Mouse (Mus musculus): Measurements from ENCODE around the gene Ryr3. TPM values are rescaled to one million over a fixed set of nuclear protein-coding genes. Genes with fewer than 3 reads are reported as not detected.
"Not testable (repeated sequence)": the region's sequence is repeated elsewhere in the genome, so short reads cannot be mapped to it uniquely, and the experiment has no call there.

Ryr3 gene
- polyA plus RNA-seq, 1 experiment from 2014 or later: 0.85 TPM

GRCm38 (mm10) chr2:113119080-113119479 lies 97.8 kb downstream of the Ryr3 start:
- Histone ChIP-seq H3K4me3 (ENCODE audit: low read depth, low read length) (no peak overlapping the region), H3K4me1 (ENCODE audit: control insufficient read depth, insufficient read depth, low read length) (no peaks in the 10 kb centered on the region), H3K27me3 (ENCODE audit: control insufficient read depth, insufficient read depth, low read length) (no peaks in the 10 kb centered on the region), H3K9me3 (ENCODE audit: control insufficient read depth, low read length) (no peaks in the 10 kb centered on the region), H3K4me2 (ENCODE audit: low read depth) (no peak overlapping the region), H3K36me3 (ENCODE audit: control insufficient read depth, insufficient read depth, low read length) (no peaks in the 10 kb centered on the region), H3K9ac (ENCODE audit: low read length) (no peak overlapping the region), H3K27ac (ENCODE audit: low read depth, low read length) (no peak overlapping the region)
- ATAC-seq (ENCODE audit: insufficient read depth, low FRiP score, low TSS enrichment) (no peak), DNase-seq (ENCODE audit: low spot score) (no peak)
- WGBS: 32% methylated on average over 1 of the region's 1 CpGs

- H3K4me2 ChIP-seq (ENCODE audit: low read depth): no peak overlapping the region
- no peak overlapping the region for H3K4me3 ChIP-seq (ENCODE audit: low read depth, low read length)
- no peak overlapping the region for H3K27ac ChIP-seq (ENCODE audit: low read depth, low read length)
- no peaks in the 10 kb centered on the region for H3K4me1 ChIP-seq (ENCODE audit: control insufficient read depth, insufficient read depth, low read length)
- 91% methylated on average over 2 of the region's 2 CpGs for WGBS
- DNase-seq (ENCODE audit: low spot score) (no peak), ATAC-seq (ENCODE audit: insufficient read depth, low FRiP score, low TSS enrichment) (no peak)
- no peaks in the 10 kb centered on the region for H3K9me3 ChIP-seq (ENCODE audit: control insufficient read depth, low read length)
- no peaks in the 10 kb centered on the region for H3K36me3 ChIP-seq (ENCODE audit: control insufficient read depth, insufficient read depth, low read length)
- H3K9ac ChIP-seq (ENCODE audit: low read length): no peak overlapping the region
- H3K27me3 ChIP-seq (ENCODE audit: control insufficient read depth, insufficient read depth, low read length): no peaks in the 10 kb centered on the region
These were observed 100.1 kb downstream of the Ryr3 start for GRCm38 (mm10) chr2:113116788-113117187.

- no peak for ATAC-seq (ENCODE audit: insufficient read depth, low FRiP score, low TSS enrichment)
These were observed 101.0 kb downstream of the Ryr3 start for GRCm38 (mm10) chr2:113115897-113116283.

GRCm38 (mm10) chr2:113115248-113115896 lies 101.5 kb downstream of the Ryr3 start:
- Histone ChIP-seq H3K9ac (ENCODE audit: low read length) (no peak overlapping the region), H3K36me3 (ENCODE audit: control insufficient read depth, insufficient read depth, low read length) (no peaks in the 10 kb centered on the region), H3K4me2 (ENCODE audit: low read depth) (no peak overlapping the region), H3K4me3 (ENCODE audit: low read depth, low read length) (no peak overlapping the region), H3K27me3 (ENCODE audit: control insufficient read depth, insufficient read depth, low read length) (no peaks in the 10 kb centered on the region), H3K4me1 (ENCODE audit: control insufficient read depth, insufficient read depth, low read length) (no peaks in the 10 kb centered on the region), H3K27ac (ENCODE audit: low read depth, low read length) (no peak overlapping the region), H3K9me3 (ENCODE audit: control insufficient read depth, low read length) (no peaks in the 10 kb centered on the region)
- no peak for ATAC-seq (ENCODE audit: insufficient read depth, low FRiP score, low TSS enrichment)
- 83% methylated on average over 4 of the region's 4 CpGs for WGBS
- DNase-seq (ENCODE audit: low spot score): no peak

More at GRCm38 (mm10) chr2:113115897-113116283, 101.0 kb downstream of the Ryr3 start:
- Histone ChIP-seq H3K4me3 (ENCODE audit: low read depth, low read length) (no peak overlapping the region), H3K27me3 (ENCODE audit: control insufficient read depth, insufficient read depth, low read length) (no peaks in the 10 kb centered on the region), H3K4me2 (ENCODE audit: low read depth) (no peak overlapping the region), H3K36me3 (ENCODE audit: control insufficient read depth, insufficient read depth, low read length) (no peaks in the 10 kb centered on the region), H3K9ac (ENCODE audit: low read length) (no peak overlapping the region), H3K4me1 (ENCODE audit: control insufficient read depth, insufficient read depth, low read length) (no peaks in the 10 kb centered on the region), H3K9me3 (ENCODE audit: control insufficient read depth, low read length) (no peaks in the 10 kb centered on the region), H3K27ac (ENCODE audit: low read depth, low read length) (no peak overlapping the region)
- WGBS: 85% methylated on average over 4 of the region's 4 CpGs
- no peak for DNase-seq (ENCODE audit: low spot score)

GRCm38 (mm10) chr2:113104609-113105008 lies 112.3 kb downstream of the Ryr3 start:
- H3K27me3 ChIP-seq (ENCODE audit: control insufficient read depth, insufficient read depth, low read length): no peaks in the 10 kb centered on the region
- no peak for DNase-seq (ENCODE audit: low spot score)
- no peak for ATAC-seq (ENCODE audit: insufficient read depth, low FRiP score, low TSS enrichment)
- no peak overlapping the region for H3K4me2 ChIP-seq (ENCODE audit: low read depth)
- H3K9me3 ChIP-seq (ENCODE audit: control insufficient read depth, low read length): no peaks in the 10 kb centered on the region
- H3K27ac ChIP-seq (ENCODE audit: low read depth, low read length): no peak overlapping the region
- no peaks in the 10 kb centered on the region for H3K36me3 ChIP-seq (ENCODE audit: control insufficient read depth, insufficient read depth, low read length)
- H3K4me3 ChIP-seq (ENCODE audit: low read depth, low read length): no peak overlapping the region
- H3K4me1 ChIP-seq (ENCODE audit: control insufficient read depth, insufficient read depth, low read length): no peaks in the 10 kb centered on the region
- H3K9ac ChIP-seq (ENCODE audit: low read length): no peak overlapping the region
- 86% methylated on average over 6 of the region's 6 CpGs for WGBS

GRCm38 (mm10) chr2:113095184-113095583 lies 121.7 kb downstream of the Ryr3 start:
- no peak overlapping the region for H3K9ac ChIP-seq (ENCODE audit: low read length)
- no peak overlapping the region for H3K4me3 ChIP-seq (ENCODE audit: low read depth, low read length)
- no peaks in the 10 kb centered on the region for H3K36me3 ChIP-seq (ENCODE audit: control insufficient read depth, insufficient read depth, low read length)
- H3K27me3 ChIP-seq (ENCODE audit: control insufficient read depth, insufficient read depth, low read length): no peaks in the 10 kb centered on the region
- no peak for ATAC-seq (ENCODE audit: insufficient read depth, low FRiP score, low TSS enrichment)
- 77% methylated on average over 4 of the region's 4 CpGs for WGBS
- no peaks in the 10 kb centered on the region for H3K9me3 ChIP-seq (ENCODE audit: control insufficient read depth, low read length)
- no peaks in the 10 kb centered on the region for H3K4me1 ChIP-seq (ENCODE audit: control insufficient read depth, insufficient read depth, low read length)
- no peak for DNase-seq (ENCODE audit: low spot score)
- H3K27ac ChIP-seq (ENCODE audit: low read depth, low read length): no peak overlapping the region
- no peak overlapping the region for H3K4me2 ChIP-seq (ENCODE audit: low read depth)

GRCm38 (mm10) chr2:113094088-113094487 lies 122.8 kb downstream of the Ryr3 start:
- Histone ChIP-seq H3K4me2 (ENCODE audit: low read depth) (no peak overlapping the region), H3K27me3 (ENCODE audit: control insufficient read depth, insufficient read depth, low read length) (no peaks in the 10 kb centered on the region), H3K4me1 (ENCODE audit: control insufficient read depth, insufficient read depth, low read length) (no peaks in the 10 kb centered on the region), H3K4me3 (ENCODE audit: low read depth, low read length) (no peak overlapping the region), H3K9me3 (ENCODE audit: control insufficient read depth, low read length) (no peaks in the 10 kb centered on the region), H3K36me3 (ENCODE audit: control insufficient read depth, insufficient read depth, low read length) (no peaks in the 10 kb centered on the region), H3K27ac (ENCODE audit: low read depth, low read length) (no peak overlapping the region), H3K9ac (ENCODE audit: low read length) (no peak overlapping the region)
- DNase-seq (ENCODE audit: low spot score) (no peak), ATAC-seq (ENCODE audit: insufficient read depth, low FRiP score, low TSS enrichment) (no peak)
- 90% methylated on average over 6 of the region's 6 CpGs for WGBS

- 100% methylated on average over 1 of the region's 1 CpGs for WGBS
- no peak for ATAC-seq (ENCODE audit: insufficient read depth, low FRiP score, low TSS enrichment)
These were observed 124.1 kb downstream of the Ryr3 start for GRCm38 (mm10) chr2:113092756-113093155.

GRCm38 (mm10) chr2:113091316-113091715 lies 125.6 kb downstream of the Ryr3 start:
- not testable (repeated sequence) for DNase-seq (ENCODE audit: low spot score); H3K36me3 ChIP-seq (ENCODE audit: control insufficient read depth, insufficient read depth, low read length)

More at GRCm38 (mm10) chr2:113092756-113093155, 124.1 kb downstream of the Ryr3 start:
- no peaks in the 10 kb centered on the region for H3K4me1 ChIP-seq (ENCODE audit: control insufficient read depth, insufficient read depth, low read length)
- no peaks in the 10 kb centered on the region for H3K9me3 ChIP-seq (ENCODE audit: control insufficient read depth, low read length)
- H3K4me3 ChIP-seq (ENCODE audit: low read depth, low read length): no peak overlapping the region
- H3K36me3 ChIP-seq (ENCODE audit: control insufficient read depth, insufficient read depth, low read length): no peaks in the 10 kb centered on the region
- H3K27me3 ChIP-seq (ENCODE audit: control insufficient read depth, insufficient read depth, low read length): no peaks in the 10 kb centered on the region
- H3K9ac ChIP-seq (ENCODE audit: low read length): no peak overlapping the region
- H3K27ac ChIP-seq (ENCODE audit: low read depth, low read length): no peak overlapping the region
- H3K4me2 ChIP-seq (ENCODE audit: low read depth): no peak overlapping the region
- no peak for DNase-seq (ENCODE audit: low spot score)

More at GRCm38 (mm10) chr2:113091316-113091715, 125.6 kb downstream of the Ryr3 start:
- ATAC-seq (ENCODE audit: insufficient read depth, low FRiP score, low TSS enrichment); H3K4me1 ChIP-seq (ENCODE audit: control insufficient read depth, insufficient read depth, low read length); H3K9me3 ChIP-seq (ENCODE audit: control insufficient read depth, low read length); H3K4me3 ChIP-seq (ENCODE audit: low read depth, low read length); H3K4me2 ChIP-seq (ENCODE audit: low read depth); H3K9ac ChIP-seq (ENCODE audit: low read length); H3K27ac ChIP-seq (ENCODE audit: low read depth, low read length); H3K27me3 ChIP-seq (ENCODE audit: control insufficient read depth, insufficient read depth, low read length): not testable (repeated sequence)
- 81% methylated on average over 1 of the region's 1 CpGs for WGBS
